Mouse (Mus musculus) midbrain, embryonic 12.5 days (tissue): ENCODE data around the gene Eef2k. TPM values are rescaled to one million over a fixed set of nuclear protein-coding genes. Genes with fewer than 3 reads are reported as not detected.
"Not testable (repeated sequence)": the region's sequence is repeated elsewhere in the genome, so short reads cannot be mapped to it uniquely, and the experiment has no call there.

Experiments
- ATAC-seq: fragments of 200-750 bp; cut with Nextera tagmentation; 2 replicates; pipeline ENCODE4 v1.8.0; 2017; ENCODE audit warnings: low read depth, moderate TSS enrichment, moderate library complexity; ENCODE audit not compliant: low FRiP score
- H3K27ac ChIP-seq: fragments of 300-500 bp; sonication (generic); replicated peaks from 2 replicates; pipeline ENCODE4 v1.5.1; 2016; ENCODE audit warnings: mild to moderate bottlenecking
- H3K27me3 ChIP-seq: fragments of 300-500 bp; sonication (generic); 2 replicates; pipeline ENCODE4 v1.6.1; 2016; ENCODE audit warnings: mild to moderate bottlenecking
- H3K36me3 ChIP-seq: fragments of 300-500 bp; sonication (generic); 2 replicates; pipeline ENCODE4 v1.6.1; 2016
- H3K4me1 ChIP-seq: fragments of 300-500 bp; sonication (generic); 2 replicates; pipeline ENCODE4 v1.6.1; 2016
- H3K4me2 ChIP-seq: fragments of 300-500 bp; sonication (generic); replicated peaks from 2 replicates; pipeline ENCODE4 v1.6.1; 2016; ENCODE audit warnings: mild to moderate bottlenecking, moderate library complexity
- H3K4me3 ChIP-seq: fragments of 300-500 bp; sonication (generic); 2 replicates; pipeline ENCODE4 v1.5.1; 2016; ENCODE audit warnings: mild to moderate bottlenecking
- H3K9ac ChIP-seq: fragments of 300-500 bp; sonication (generic); replicated peaks from 2 replicates; pipeline ENCODE4 v1.6.1; 2016; ENCODE audit warnings: mild to moderate bottlenecking, moderate library complexity
- H3K9me3 ChIP-seq: fragments of 300-500 bp; sonication (generic); 2 replicates; pipeline ENCODE4 v1.6.1; 2016; ENCODE audit warnings: mild to moderate bottlenecking
- WGBS: fragments of 180-500 bp; shearing (Covaris S2); methylation state at CpG from one replicate; pipeline ENCODE4 v1.1.7; 2016; 5-methylcytosine and 5-hydroxymethylcytosine counted together
- polyA plus RNA-seq: library from polyadenylated mRNA; unstranded; fragments of >200 nt; fragmentation: Nextera tagmentation; extraction: Ambion mirVana; gene quantifications from 2 replicates; pipeline ENCODE4 v1.2.1, GENCODE M21; 2016

Eef2k gene
- polyA plus RNA-seq, 1 experiment from 2014 or later, result 29.6 TPM

DNA sequence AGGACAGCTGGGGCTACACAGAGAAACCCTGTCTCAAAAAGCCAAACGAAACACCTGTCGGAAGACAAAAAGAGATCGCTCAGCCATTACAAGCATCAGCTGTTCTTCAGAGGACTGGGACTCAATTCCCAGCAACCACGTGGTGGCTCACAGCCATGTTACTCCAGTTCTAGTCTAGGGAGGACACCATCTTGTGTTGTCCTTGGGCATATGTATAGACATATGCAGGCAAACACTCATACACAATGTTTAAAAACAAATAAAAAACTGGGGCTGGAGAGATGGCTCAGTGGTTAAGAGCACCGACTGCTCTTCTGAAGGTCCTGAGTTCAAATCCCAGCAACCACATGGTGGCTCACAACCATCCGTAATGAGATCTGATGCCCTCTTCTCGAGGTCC lies 111.0 kb downstream of the Eef2k start:
- H3K27ac ChIP-seq, ATAC-seq, H3K9ac ChIP-seq, H3K27me3 ChIP-seq, H3K4me1 ChIP-seq, H3K4me3 ChIP-seq, H3K4me2 ChIP-seq, H3K9me3 ChIP-seq: not testable (repeated sequence)
- peaks cover 49% of the 10 kb centered on the region for H3K36me3 ChIP-seq
- WGBS, result 84% methylated on average over 7 of the region's 7 CpGs

Other genes with a start within 250 kb of the Eef2k start
- gene Uqcrc2, start 207.7 kb upstream of the Eef2k start, polyA plus RNA-seq, result 169 and 175 TPM in 2 replicates
- gene Pdzd9, start 172.5 kb upstream of the Eef2k start, polyA plus RNA-seq, result 0.28 and 0.33 TPM in 2 replicates
- gene Mosmo, start 165.2 kb upstream of the Eef2k start, polyA plus RNA-seq, result 14.7 and 18.3 TPM in 2 replicates
- 0.41 and 0.51 TPM in 2 replicates for gene Vwa3a, start 103.5 kb upstream of the Eef2k start, polyA plus RNA-seq
- gene Gm5737, start 30.5 kb upstream of the Eef2k start, polyA plus RNA-seq, result not detected in 2 replicates
- 31.4 and 33.2 TPM in 2 replicates for gene Polr3e, start 74.9 kb downstream of the Eef2k start, polyA plus RNA-seq
- gene Cdr2, start 139.5 kb downstream of the Eef2k start, polyA plus RNA-seq, result 17.2 and 18.9 TPM in 2 replicates
- gene Mfsd13b, start 139.7 kb downstream of the Eef2k start, polyA plus RNA-seq, result 0.29 and 0.51 TPM in 2 replicates
- 243 and 252 TPM in 2 replicates for gene Mettl9, start 191.6 kb downstream of the Eef2k start, polyA plus RNA-seq
- 1.0 and 1.4 TPM in 2 replicates for gene Igsf6, start 231.7 kb downstream of the Eef2k start, polyA plus RNA-seq
- 0.05 and 0.34 TPM in 2 replicates for gene Otoa, start 238.8 kb downstream of the Eef2k start, polyA plus RNA-seq